Mouse (Mus musculus) fat pad, adult 2 months (tissue): Measurements from ENCODE around the gene Zmym6.

ENCODE experiments used
- DNase-seq: peaks from one replicate; pipeline ENCODE4 v3.0.0-alpha.2; 2011; ENCODE audit warnings: low read depth, low spot score; ENCODE audit errors: extremely low read depth

Zmym6 gene

GRCm38 (mm10) chr4:127123391-127123790 lies 46.2 kb downstream of the Zmym6 start, which contains the start of gene Tmem35b:
Tmem35b (plus strand) TSS chr4:127123691.
- DNase-seq, result no peak

- no peak for DNase-seq
Observed at GRCm38 (mm10) chr4:127124331-127124730, 47.1 kb downstream of the Zmym6 start.

GRCm38 (mm10) chr4:127125834-127126463 lies 48.8 kb downstream of the Zmym6 start:
- peak; percentile 51 for DNase-seq

- no peak for DNase-seq
Observed at GRCm38 (mm10) chr4:127134687-127135086, 57.5 kb downstream of the Zmym6 start.

- DNase-seq, result no peak
Observed at GRCm38 (mm10) chr4:127137591-127137990, 60.4 kb downstream of the Zmym6 start.

GRCm38 (mm10) chr4:127138486-127138885 lies 61.3 kb downstream of the Zmym6 start:
- DNase-seq, result no peak

- DNase-seq, result no peak
Observed at GRCm38 (mm10) chr4:127150031-127150430, 72.8 kb downstream of the Zmym6 start.

GRCm38 (mm10) chr4:127153345-127153744 lies 76.2 kb downstream of the Zmym6 start:
- no peak for DNase-seq

GRCm38 (mm10) chr4:127155757-127156156 lies 78.6 kb downstream of the Zmym6 start:
- DNase-seq, result no peak

GRCm38 (mm10) chr4:127157746-127158145 lies 80.6 kb downstream of the Zmym6 start:
- no peak for DNase-seq

GRCm38 (mm10) chr4:127163926-127164325 lies 86.7 kb downstream of the Zmym6 start:
- DNase-seq, result no peak

GRCm38 (mm10) chr4:127167096-127167495 lies 89.9 kb downstream of the Zmym6 start:
- DNase-seq, result no peak

GRCm38 (mm10) chr4:127167731-127168130 lies 90.5 kb downstream of the Zmym6 start:
- no peak for DNase-seq

GRCm38 (mm10) chr4:127168211-127168913 lies 91.2 kb downstream of the Zmym6 start:
- no peak for DNase-seq

GRCm38 (mm10) chr4:127168914-127169345 lies 91.7 kb downstream of the Zmym6 start, which contains the start of gene Dlgap3:
Dlgap3 (plus strand) TSS chr4:127169204.
- DNase-seq, result no peak

GRCm38 (mm10) chr4:127169346-127170221 lies 92.4 kb downstream of the Zmym6 start:
- no peak for DNase-seq

GRCm38 (mm10) chr4:127170866-127171265 lies 93.7 kb downstream of the Zmym6 start:
- DNase-seq, result no peak

- no peak for DNase-seq
Observed at GRCm38 (mm10) chr4:127171341-127171905, 94.2 kb downstream of the Zmym6 start.

GRCm38 (mm10) chr4:127172119-127172518 lies 94.9 kb downstream of the Zmym6 start:
- DNase-seq, result no peak

- DNase-seq, result no peak
Observed at GRCm38 (mm10) chr4:127172614-127173013, 95.4 kb downstream of the Zmym6 start.

- no peak for DNase-seq
Observed at GRCm38 (mm10) chr4:127173461-127173860, 96.3 kb downstream of the Zmym6 start.
